Mouse (Mus musculus) macrophage (primary cell): ENCODE data around the gene Tmem63c. TPM values are rescaled to one million over a fixed set of nuclear protein-coding genes. Genes with fewer than 3 reads are reported as not detected.

Experiments
- H3K27ac ChIP-seq: fragments of 350-480 bp; formaldehyde crosslinking; 2 replicates; pipeline ENCODE4 v1.9.0; 2021
- H3K36me3 ChIP-seq: fragments of 350-480 bp; formaldehyde crosslinking; 2 replicates; pipeline ENCODE4 v1.9.0; 2021; ENCODE audit errors: inconsistent target
- H3K4me3 ChIP-seq: fragments of 350-480 bp; formaldehyde crosslinking; 2 replicates; pipeline ENCODE4 v1.9.0; 2021; ENCODE audit errors: inconsistent target
- H3K79me2 ChIP-seq: fragments of 350-480 bp; formaldehyde crosslinking; 2 replicates; pipeline ENCODE4 v1.9.0; 2021; ENCODE audit errors: inconsistent target
- WGBS: methylation state at CpG from one replicate; pipeline ENCODE4 v1.1.7; 2026; ENCODE audit warnings: inconsistent platforms; ENCODE audit not compliant: missing documents; 5-methylcytosine and 5-hydroxymethylcytosine counted together
- polyA plus RNA-seq: library from polyadenylated mRNA; stranded (reverse); fragments of 250-400 nt; gene quantifications from 3 replicates; pipeline ENCODE4 v1.2.4, GENCODE M21; 2018; ENCODE audit warnings: inconsistent platforms

Gene Tmem63c
- polyA plus RNA-seq, 1 experiment from 2014 or later = not detected

DNA sequence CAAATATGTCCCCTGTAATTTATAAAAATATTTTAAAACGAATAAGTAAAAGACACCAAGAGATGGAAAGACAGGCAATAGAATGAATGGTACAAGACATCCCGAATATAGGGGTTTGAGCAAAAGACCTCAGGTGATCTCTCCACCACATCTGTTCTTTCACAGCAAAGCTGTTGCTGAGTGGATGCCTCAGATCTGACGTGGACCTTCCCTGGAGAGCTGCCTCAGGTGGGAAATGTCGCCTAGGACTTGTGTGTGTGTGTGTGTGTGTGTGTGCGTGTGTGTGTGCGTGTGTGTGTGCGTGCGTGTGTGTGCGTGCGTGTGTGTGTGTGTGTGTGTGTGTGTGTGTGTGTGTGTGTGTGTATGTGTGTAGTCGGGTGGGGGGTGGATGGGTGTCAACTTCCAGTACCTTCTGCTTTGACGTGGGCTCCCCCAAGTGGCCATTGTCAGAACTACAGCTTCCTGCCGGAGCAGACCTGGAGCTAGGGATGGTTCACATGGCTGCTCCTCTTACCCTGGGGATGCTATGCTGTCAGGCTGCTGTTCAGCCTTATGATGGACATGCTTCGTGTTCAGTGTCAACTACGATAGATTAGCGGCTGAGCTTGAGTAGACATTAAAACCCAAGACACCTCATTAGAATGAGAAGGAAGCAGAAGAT lies 31.7 kb downstream of the Tmem63c start:
- Histone ChIP-seq H3K4me3 (no peak overlapping the region), H3K27ac (no peak overlapping the region), H3K79me2 (no peaks in the 10 kb centered on the region), H3K36me3 (no peaks in the 10 kb centered on the region)
- WGBS = 25% methylated on average over 8 of the region's 16 CpGs

GRCm38 (mm10) chr12:87054873-87055272 lies 33.7 kb downstream of the Tmem63c start:
- WGBS = 66% methylated on average over 7 of the region's 7 CpGs
- no peaks in the 10 kb centered on the region for H3K36me3 ChIP-seq

DNA sequence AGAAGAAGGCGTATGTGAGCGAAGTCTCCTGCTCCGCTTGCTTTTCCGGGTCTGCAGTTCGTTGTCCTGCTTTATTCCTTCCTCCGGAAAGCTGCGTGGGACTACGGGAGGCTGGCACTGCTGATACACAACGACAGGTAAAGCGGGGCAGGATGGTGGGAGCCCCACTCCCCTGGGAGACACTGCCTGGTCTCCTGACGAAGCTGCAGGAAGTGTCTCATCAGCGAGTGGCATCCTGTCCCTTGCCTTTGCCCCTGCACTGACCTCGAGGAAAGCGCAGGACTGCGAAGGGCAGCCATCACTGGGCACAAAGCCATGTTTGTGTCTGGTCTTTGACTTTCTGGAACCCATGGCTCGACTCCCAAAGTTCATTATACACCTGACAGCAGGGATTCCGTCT lies 35.9 kb downstream of the Tmem63c start:
- Histone ChIP-seq H3K79me2 (no peaks in the 10 kb centered on the region), H3K4me3 (no peak overlapping the region), H3K27ac (no peak overlapping the region), H3K36me3 (no peaks in the 10 kb centered on the region)
- WGBS = 66% methylated on average over 17 of the region's 17 CpGs

More at GRCm38 (mm10) chr12:87054873-87055272, 33.7 kb downstream of the Tmem63c start:
- Histone ChIP-seq H3K79me2 (no peaks in the 10 kb centered on the region), H3K4me3 (no peak overlapping the region), H3K27ac (no peak overlapping the region)

DNA sequence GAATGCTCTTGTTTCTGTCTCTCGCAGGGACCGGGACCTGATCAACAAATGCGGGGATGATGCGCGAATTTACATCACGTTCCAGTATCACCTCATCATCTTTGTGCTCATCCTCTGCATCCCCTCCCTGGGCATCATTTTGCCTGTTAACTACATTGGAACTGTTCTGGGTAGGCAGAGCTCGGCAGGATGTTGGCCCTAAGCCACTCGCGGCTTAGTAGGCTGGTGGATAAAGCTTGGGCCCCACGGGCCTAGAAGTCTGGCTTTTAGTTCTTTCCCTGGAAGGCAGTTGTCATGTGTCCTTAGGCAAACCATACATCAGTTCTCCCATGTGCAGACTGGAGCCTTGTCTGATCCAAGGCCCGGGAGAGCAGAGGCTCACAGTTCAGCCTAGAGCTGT lies 44.3 kb downstream of the Tmem63c start:
- Histone ChIP-seq H3K27ac (no peak overlapping the region), H3K79me2 (no peaks in the 10 kb centered on the region), H3K4me3 (no peak overlapping the region), H3K36me3 (no peaks in the 10 kb centered on the region)
- WGBS = 87% methylated on average over 11 of the region's 11 CpGs

GRCm38 (mm10) chr12:87066429-87066828 lies 45.3 kb downstream of the Tmem63c start:
- H3K4me3 ChIP-seq = no peak overlapping the region
- 87% methylated on average over 5 of the region's 5 CpGs for WGBS
- H3K36me3 ChIP-seq = no peaks in the 10 kb centered on the region
- H3K79me2 ChIP-seq = no peaks in the 10 kb centered on the region
- no peak overlapping the region for H3K27ac ChIP-seq

DNA sequence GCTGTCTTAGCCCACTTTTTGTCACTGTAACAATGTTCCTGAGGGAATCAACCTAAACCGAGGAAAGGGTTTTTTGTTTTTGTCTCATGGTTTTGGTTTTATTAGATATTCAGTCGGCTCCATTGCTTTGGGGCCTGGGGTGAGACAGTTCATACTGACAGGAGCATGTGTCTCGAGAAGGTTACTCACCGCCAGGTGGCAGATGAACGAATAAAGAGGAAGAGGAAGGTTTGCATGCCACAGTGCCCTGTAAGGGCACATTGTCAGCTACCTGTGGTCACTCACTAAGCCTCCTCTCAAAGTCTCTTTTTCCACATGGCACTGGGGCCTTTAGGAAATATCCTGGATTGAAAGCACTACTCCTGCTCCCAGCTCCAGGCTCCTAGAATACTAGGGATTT lies 49.4 kb downstream of the Tmem63c start:
- Histone ChIP-seq H3K4me3 (no peak overlapping the region), H3K27ac (no peak overlapping the region), H3K79me2 (no peaks in the 10 kb centered on the region), H3K36me3 (no peaks in the 10 kb centered on the region)
- 55% methylated on average over 5 of the region's 5 CpGs for WGBS

DNA sequence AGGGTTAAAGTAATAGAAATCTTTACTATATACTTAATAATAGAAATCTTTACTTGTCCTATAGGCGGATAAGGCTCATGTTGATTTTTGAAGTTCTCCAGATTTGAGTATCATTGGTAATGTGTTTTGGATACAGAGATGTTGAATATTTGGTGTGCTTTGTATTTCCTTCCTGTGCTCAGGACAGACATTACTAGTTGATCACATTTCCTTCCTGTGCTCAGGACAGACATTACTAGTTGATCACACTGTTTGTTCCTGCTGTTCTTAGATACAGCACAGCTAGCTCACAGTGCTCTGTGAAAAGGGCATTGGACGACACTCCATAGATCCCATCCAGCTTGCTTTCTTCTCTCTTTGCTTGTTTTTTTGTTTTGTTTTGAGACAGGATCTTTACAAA lies 55.5 kb downstream of the Tmem63c start:
- H3K4me3 ChIP-seq = no peak overlapping the region
- no peaks in the 10 kb centered on the region for H3K36me3 ChIP-seq
- no peaks in the 10 kb centered on the region for H3K79me2 ChIP-seq
- no peak overlapping the region for H3K27ac ChIP-seq
- 92% methylated on average over 2 of the region's 2 CpGs for WGBS

DNA sequence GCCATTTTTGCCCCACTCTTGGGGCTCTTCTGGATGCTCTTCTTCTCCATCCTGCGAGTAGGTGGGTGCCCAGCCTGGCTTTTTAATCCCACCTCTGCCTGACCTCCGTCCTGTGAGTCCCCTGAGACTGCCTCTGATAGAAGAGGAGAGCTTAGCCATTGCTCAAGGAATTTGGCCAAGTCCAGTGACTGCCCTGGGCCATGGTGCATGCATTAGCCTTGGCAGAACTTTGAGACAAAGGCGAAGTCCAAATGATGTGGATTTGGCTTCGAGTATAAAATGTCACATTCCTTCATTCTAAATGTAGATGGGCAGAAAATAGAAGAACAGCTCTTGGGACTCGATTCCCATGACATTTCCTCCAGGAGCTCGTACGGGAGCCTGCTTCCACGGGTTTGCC lies 61.7 kb downstream of the Tmem63c start:
- no peak overlapping the region for H3K27ac ChIP-seq
- no peak overlapping the region for H3K4me3 ChIP-seq
- no peaks in the 10 kb centered on the region for H3K79me2 ChIP-seq
- H3K36me3 ChIP-seq = no peaks in the 10 kb centered on the region
- 85% methylated on average over 8 of the region's 8 CpGs for WGBS

DNA sequence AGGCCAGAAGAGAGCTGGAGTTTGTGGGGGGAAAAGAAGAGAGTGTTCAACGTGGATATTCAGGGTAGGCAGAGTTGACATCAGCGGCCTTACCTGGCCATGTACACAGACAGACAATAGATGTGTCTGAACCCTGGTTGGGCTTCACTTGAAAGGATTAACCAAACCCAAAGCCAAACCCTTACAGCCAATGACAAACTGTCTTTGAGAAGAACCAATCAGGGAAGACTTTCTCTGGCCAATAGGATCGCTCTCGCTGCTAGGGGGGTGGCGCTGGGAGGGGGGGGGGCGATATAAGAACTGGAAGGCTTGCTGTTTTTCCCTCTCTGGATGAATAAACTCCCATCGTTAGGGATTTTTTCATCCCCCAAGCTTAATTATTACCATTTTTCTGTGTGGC lies 66.1 kb downstream of the Tmem63c start:
- no peak overlapping the region for H3K4me3 ChIP-seq
- 71% methylated on average over 7 of the region's 7 CpGs for WGBS
- no peaks in the 10 kb centered on the region for H3K36me3 ChIP-seq
- H3K79me2 ChIP-seq = no peaks in the 10 kb centered on the region
- H3K27ac ChIP-seq = no peak overlapping the region

DNA sequence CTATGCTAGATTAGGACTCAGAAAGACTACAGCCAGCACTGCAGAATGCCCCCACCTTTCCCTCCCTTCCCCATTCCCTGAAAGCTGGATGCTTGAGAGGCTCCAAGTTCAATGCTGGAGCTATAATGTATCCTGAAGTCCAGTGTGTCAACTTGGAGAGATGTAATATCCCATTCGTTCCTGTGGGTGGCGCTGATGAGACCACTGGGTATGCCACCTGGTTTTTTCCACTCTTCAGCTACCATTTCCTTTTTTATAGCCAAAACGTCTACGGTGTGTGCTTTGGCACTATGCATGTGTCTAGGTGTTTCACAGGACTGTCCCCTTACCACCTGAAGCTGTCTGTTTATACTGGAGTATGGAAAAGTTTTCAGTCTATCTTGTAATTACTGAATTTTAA lies 67.2 kb downstream of the Tmem63c start:
- H3K4me3 ChIP-seq = no peak overlapping the region
- WGBS = 20% methylated on average over 4 of the region's 4 CpGs
- H3K79me2 ChIP-seq = no peaks in the 10 kb centered on the region
- H3K36me3 ChIP-seq = no peaks in the 10 kb centered on the region
- no peak overlapping the region for H3K27ac ChIP-seq

- 85% methylated on average over 4 of the region's 4 CpGs for WGBS
Measured at GRCm38 (mm10) chr12:87089255-87089654, 68.1 kb downstream of the Tmem63c start.

GRCm38 (mm10) chr12:87089701-87090100 lies 68.6 kb downstream of the Tmem63c start:
- 93% methylated on average over 2 of the region's 2 CpGs for WGBS
- no peak overlapping the region for H3K4me3 ChIP-seq
- no peak overlapping the region for H3K27ac ChIP-seq
- no peaks in the 10 kb centered on the region for H3K79me2 ChIP-seq
- no peaks in the 10 kb centered on the region for H3K36me3 ChIP-seq

More at GRCm38 (mm10) chr12:87089255-87089654, 68.1 kb downstream of the Tmem63c start:
- no peaks in the 10 kb centered on the region for H3K79me2 ChIP-seq
- H3K27ac ChIP-seq = no peak overlapping the region
- H3K36me3 ChIP-seq = no peaks in the 10 kb centered on the region
- no peak overlapping the region for H3K4me3 ChIP-seq

GRCm38 (mm10) chr12:87091916-87092315 lies 70.8 kb downstream of the Tmem63c start:
- WGBS = 60% methylated on average over 2 of the region's 2 CpGs
- Histone ChIP-seq H3K4me3 (no peak overlapping the region), H3K27ac (no peak overlapping the region), H3K79me2 (no peaks in the 10 kb centered on the region), H3K36me3 (no peaks in the 10 kb centered on the region)

DNA sequence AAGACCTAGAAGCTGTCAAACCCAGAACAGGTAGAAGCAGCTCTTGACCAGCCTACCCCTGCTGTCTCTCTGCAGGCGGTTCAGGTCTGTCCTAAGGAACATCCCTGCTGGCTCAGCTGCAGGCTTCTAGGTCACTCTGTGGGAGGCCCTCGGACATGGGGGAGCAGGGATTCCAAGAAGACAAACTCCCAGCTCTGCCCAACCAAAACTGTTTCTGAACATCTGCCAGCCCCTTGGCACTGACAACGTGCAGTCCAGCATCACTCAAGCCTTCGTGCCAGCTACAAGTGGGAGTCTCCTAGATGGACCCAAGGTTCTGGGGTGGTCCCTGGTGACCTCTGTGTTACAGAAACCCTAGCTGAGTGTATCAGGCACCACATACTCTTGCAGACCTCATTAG lies 72.1 kb downstream of the Tmem63c start:
- WGBS = 89% methylated on average over 4 of the region's 4 CpGs
- no peak overlapping the region for H3K4me3 ChIP-seq

DNA sequence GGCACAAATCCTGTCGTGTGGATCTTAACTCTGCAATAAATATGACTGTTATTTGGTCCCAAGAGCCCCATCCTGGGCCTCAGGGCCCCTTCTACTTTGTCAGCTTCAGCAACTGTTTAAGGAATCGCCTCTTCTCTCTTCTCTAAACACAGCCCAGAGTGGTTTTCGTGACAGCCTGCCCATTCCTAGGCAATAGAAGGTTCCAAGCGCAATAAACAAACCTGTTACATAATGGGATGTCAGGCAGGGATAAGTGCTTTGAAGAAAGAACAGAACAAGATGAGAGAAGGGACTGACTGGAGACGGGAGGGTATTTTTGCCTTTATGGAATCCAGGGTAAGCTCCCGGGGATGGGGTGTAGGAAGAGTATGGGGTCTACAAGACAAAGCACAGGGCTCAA lies 72.5 kb downstream of the Tmem63c start:
- H3K36me3 ChIP-seq = no peaks in the 10 kb centered on the region
- WGBS = 63% methylated on average over 6 of the region's 6 CpGs
- H3K4me3 ChIP-seq = no peak overlapping the region
- H3K79me2 ChIP-seq = no peaks in the 10 kb centered on the region
- no peak overlapping the region for H3K27ac ChIP-seq

More for the DNA sequence above, 72.1 kb downstream of the Tmem63c start:
- no peaks in the 10 kb centered on the region for H3K36me3 ChIP-seq
- no peaks in the 10 kb centered on the region for H3K79me2 ChIP-seq
- H3K27ac ChIP-seq = no peak overlapping the region

- H3K27ac ChIP-seq = no peak overlapping the region
- H3K36me3 ChIP-seq = no peaks in the 10 kb centered on the region
- H3K4me3 ChIP-seq = no peak overlapping the region
- H3K79me2 ChIP-seq = no peaks in the 10 kb centered on the region
- WGBS = 93% methylated on average over 4 of the region's 4 CpGs
Measured at GRCm38 (mm10) chr12:87100331-87100730, 79.2 kb downstream of the Tmem63c start.
